Mouse (Mus musculus) myocyte (in vitro differentiated cells): ENCODE measurements around the gene Gm20521. TPM values are rescaled to one million over a fixed set of nuclear protein-coding genes. Genes with fewer than 3 reads are reported as not detected.

Source experiments
- H3K27me3 ChIP-seq: one replicate; pipeline ENCODE4 v1.6.1; 2011; ENCODE audit not compliant: control insufficient read depth, insufficient read depth, insufficient read length
- H3K36me3 ChIP-seq: one replicate; pipeline ENCODE4 v1.6.1; 2011; ENCODE audit not compliant: control insufficient read depth, insufficient read depth
- H3K4me2 ChIP-seq: one replicate; pipeline ENCODE4 v1.6.1; 2011; ENCODE audit warnings: low read depth, control low read depth
- H3K4me3 ChIP-seq: one replicate; pipeline ENCODE4 v1.5.1; 2011; ENCODE audit warnings: mild to moderate bottlenecking, control low read depth, moderate library complexity
- H3K79me2 ChIP-seq: one replicate; pipeline ENCODE4 v1.6.1; 2011; ENCODE audit not compliant: control insufficient read depth, insufficient read depth
- H3ac ChIP-seq: one replicate; pipeline ENCODE4 v1.6.1; 2011; ENCODE audit not compliant: control insufficient read depth, insufficient read length
- CEBPB ChIP-seq: IDR thresholded peaks from 2 replicates; pipeline ENCODE4 v1.6.1; 2011; ENCODE audit warnings: mild to moderate bottlenecking, moderate library complexity; ENCODE audit not compliant: poor library complexity, insufficient read depth, severe bottlenecking
- E2F4 ChIP-seq: IDR thresholded peaks from one replicate; pipeline ENCODE4 v1.6.1; 2011; ENCODE audit warnings: mild to moderate bottlenecking, control low read depth, moderate library complexity; ENCODE audit not compliant: insufficient read depth
- MAX ChIP-seq: IDR thresholded peaks from one replicate; pipeline ENCODE4 v1.6.1; 2011; ENCODE audit warnings: low read depth, mild to moderate bottlenecking, control low read depth
- MYOD1 ChIP-seq, 3 experiments: IDR thresholded peaks; one replicate each; pipeline ENCODE4 v1.6.1; 2011; ENCODE audit warnings: control low read depth in 2 of 3, low read depth in 2 of 3, mild to moderate bottlenecking in 2 of 3, moderate library complexity in 1 of 3; ENCODE audit not compliant: insufficient read length in 2 of 3, control insufficient read depth in 1 of 3
- MYOG ChIP-seq, 3 experiments: IDR thresholded peaks; one replicate each; pipeline ENCODE4 v1.6.1; 2011; ENCODE audit warnings: control low read depth in 2 of 3, low read depth in 2 of 3, mild to moderate bottlenecking in 2 of 3; ENCODE audit not compliant: insufficient read length in 2 of 3, control insufficient read depth in 1 of 3, insufficient read depth in 1 of 3
- POLR2A ChIP-seq: IDR thresholded peaks from one replicate; pipeline ENCODE4 v1.6.1; 2011; ENCODE audit warnings: low read depth, mild to moderate bottlenecking, control low read depth, moderate library complexity; ENCODE audit not compliant: insufficient read length
- POLR2AphosphoS2 ChIP-seq: IDR thresholded peaks from one replicate; pipeline ENCODE4 v1.6.1; 2011; ENCODE audit warnings: low read depth, control low read depth; ENCODE audit not compliant: insufficient read length
- REST ChIP-seq: IDR thresholded peaks from one replicate; pipeline ENCODE4 v1.6.1; 2011; ENCODE audit warnings: mild to moderate bottlenecking, control low read depth, moderate library complexity; ENCODE audit not compliant: insufficient read depth, insufficient read length
- SRF ChIP-seq: IDR thresholded peaks from one replicate; pipeline ENCODE4 v1.6.1; 2011; ENCODE audit warnings: low read depth; ENCODE audit not compliant: control insufficient read depth, insufficient read length
- TCF12 ChIP-seq: IDR thresholded peaks from one replicate; pipeline ENCODE4 v1.6.1; 2011; ENCODE audit warnings: mild to moderate bottlenecking, control low read depth; ENCODE audit not compliant: poor library complexity, insufficient read depth, severe bottlenecking
- TCF3 ChIP-seq: IDR thresholded peaks from one replicate; pipeline ENCODE4 v1.6.1; 2011; ENCODE audit warnings: low read depth, control low read depth; ENCODE audit not compliant: insufficient read length
- USF1 ChIP-seq: IDR thresholded peaks from one replicate; pipeline ENCODE4 v1.6.1; 2011; ENCODE audit warnings: low read depth, mild to moderate bottlenecking, control low read depth, moderate library complexity
- polyA plus RNA-seq: library from polyadenylated mRNA; unstranded; fragments of >200 nt; fragmentation: generic; extraction: Trizol; gene quantifications from one replicate; pipeline ENCODE4 v1.2.1, GENCODE M21; 2012; ENCODE audit warnings: missing spikeins

The Gm20521 gene
- polyA plus RNA-seq, 1 experiment = 0.47 TPM

- Histone ChIP-seq H3K36me3 (no peaks in the 10 kb centered on the region), H3K79me2 (no peaks in the 10 kb centered on the region), H3K4me2 (no peak overlapping the region), H3K27me3 (peaks cover 36% of the 10 kb centered on the region), H3ac (no peak overlapping the region), H3K4me3 (no peak overlapping the region)
- TF ChIP-seq TCF12 = no peak
- TF ChIP-seq REST = no peak
- no peak for TF ChIP-seq CEBPB
- no peak for TF ChIP-seq MAX
- no peak for TF ChIP-seq POLR2A
- TF ChIP-seq MYOG (IDR thresholded peaks at IDR 0.05; ENCODE audit: control insufficient read depth in 1 of 3, insufficient read depth in 1 of 3, insufficient read length in 2 of 3, low read depth in 2 of 3) = no peak
- TF ChIP-seq TCF3 = no peak
- TF ChIP-seq E2F4 = no peak
- TF ChIP-seq POLR2AphosphoS2 = no peak
- TF ChIP-seq MYOD1 (IDR thresholded peaks at IDR 0.05; ENCODE audit: control insufficient read depth in 1 of 3, insufficient read length in 2 of 3, low read depth in 2 of 3) = no peak
- TF ChIP-seq SRF = no peak
- TF ChIP-seq USF1 = no peak
Measured at GRCm38 (mm10) chr14:54920076-54920685, 36.9 kb downstream of the Gm20521 start.

GRCm38 (mm10) chr14:54924641-54925348, 41.6 kb downstream of the Gm20521 start:
- no peak overlapping the region for H3K4me3 ChIP-seq
- peak overlapping the region; percentile 24 for H3K4me2 ChIP-seq
- TF ChIP-seq POLR2A (no peak), TCF12 (no peak), MYOD1 (IDR thresholded peaks at IDR 0.05; ENCODE audit: control insufficient read depth in 1 of 3, insufficient read length in 2 of 3, low read depth in 2 of 3) (no peak), REST (no peak), CEBPB (no peak), MAX (no peak), MYOG (IDR thresholded peaks at IDR 0.05; ENCODE audit: control insufficient read depth in 1 of 3, insufficient read depth in 1 of 3, insufficient read length in 2 of 3, low read depth in 2 of 3) (no peak), E2F4 (no peak), USF1 (no peak), TCF3 (no peak), POLR2AphosphoS2 (no peak), SRF (no peak)

GRCm38 (mm10) chr14:54925349-54926342, 42.4 kb downstream of the Gm20521 start, which contains the start of gene Efs:
Gene Efs, minus strand, starts transcription at chr14:54926126.
- no peaks in the 10 kb centered on the region for H3K36me3 ChIP-seq
- H3K4me3 ChIP-seq = no peak within 1 kb of the TSS
- TF ChIP-seq MAX (no peak), MYOD1 (IDR thresholded peaks at IDR 0.05; ENCODE audit: control insufficient read depth in 1 of 3, insufficient read length in 2 of 3, low read depth in 2 of 3) (peak in 1 of 3 experiments; percentile 11)
- no peaks in the 10 kb centered on the region for H3K79me2 ChIP-seq
- peaks cover 31% of the 10 kb centered on the region for H3K27me3 ChIP-seq
- H3ac ChIP-seq = no peak within 1 kb of the TSS
- peak within 1 kb of the TSS; percentile 34 for H3K4me2 ChIP-seq

More at GRCm38 (mm10) chr14:54924641-54925348, 41.6 kb downstream of the Gm20521 start:
- H3K79me2 ChIP-seq = no peaks in the 10 kb centered on the region
- peaks cover 35% of the 10 kb centered on the region for H3K27me3 ChIP-seq
- no peak overlapping the region for H3ac ChIP-seq
- H3K36me3 ChIP-seq = no peaks in the 10 kb centered on the region

GRCm38 (mm10) chr14:54926401-54927158, 43.3 kb downstream of the Gm20521 start:
- H3ac ChIP-seq = no peak overlapping the region
- no peaks in the 10 kb centered on the region for H3K36me3 ChIP-seq
- TF ChIP-seq MAX = no peak
- no peak for TF ChIP-seq MYOG (IDR thresholded peaks at IDR 0.05; ENCODE audit: control insufficient read depth in 1 of 3, insufficient read depth in 1 of 3, insufficient read length in 2 of 3, low read depth in 2 of 3)
- TF ChIP-seq POLR2A = no peak
- no peak for TF ChIP-seq CEBPB
- no peak for TF ChIP-seq USF1
- TF ChIP-seq SRF = no peak
- no peak for TF ChIP-seq TCF12
- TF ChIP-seq TCF3 = no peak
- no peak for TF ChIP-seq E2F4
- peak overlapping the region; percentile 34 for H3K4me2 ChIP-seq
- peaks cover 26% of the 10 kb centered on the region for H3K27me3 ChIP-seq
- H3K4me3 ChIP-seq = no peak overlapping the region
- no peaks in the 10 kb centered on the region for H3K79me2 ChIP-seq
